Mouse (Mus musculus) lung, embryonic 16.5 days (tissue): ENCODE results near the gene Slc5a9. TPM values are rescaled to one million over a fixed set of nuclear protein-coding genes. Genes with fewer than 3 reads are reported as not detected.

Experiments
- ATAC-seq: fragments of 200-750 bp; cut with Nextera tagmentation; 2 replicates; pipeline ENCODE4 v1.8.0; 2017; ENCODE audit warnings: low read depth, mild to moderate bottlenecking, moderate library complexity
- H3K27ac ChIP-seq: fragments of 300-500 bp; sonication (generic); 2 replicates; pipeline ENCODE4 v1.5.1; 2014; ENCODE audit warnings: mild to moderate bottlenecking, control low read depth, low read length
- H3K27me3 ChIP-seq: fragments of 300-500 bp; sonication (generic); 2 replicates; pipeline ENCODE4 v1.6.1; 2014; ENCODE audit warnings: low read depth, low read length, mixed read lengths; ENCODE audit not compliant: control insufficient read depth, insufficient read depth
- H3K36me3 ChIP-seq: fragments of 300-500 bp; sonication (generic); 2 replicates; pipeline ENCODE4 v1.6.1; 2014; ENCODE audit warnings: low read length; ENCODE audit not compliant: control insufficient read depth, insufficient read depth
- H3K4me1 ChIP-seq: fragments of 300-500 bp; sonication (generic); replicated peaks from 2 replicates; pipeline ENCODE4 v1.6.1; 2014; ENCODE audit warnings: low read length, mixed read lengths; ENCODE audit not compliant: control insufficient read depth, insufficient read depth
- H3K4me2 ChIP-seq: fragments of 300-500 bp; sonication (generic); 2 replicates; pipeline ENCODE4 v1.6.1; 2014; ENCODE audit warnings: low read depth, low read length, control low read depth
- H3K4me3 ChIP-seq: fragments of 300-500 bp; sonication (generic); 2 replicates; pipeline ENCODE4 v1.5.1; 2014; ENCODE audit warnings: mild to moderate bottlenecking, low read length, control low read depth
- H3K9ac ChIP-seq: fragments of 300-500 bp; sonication (generic); 2 replicates; pipeline ENCODE4 v1.6.1; 2014; ENCODE audit warnings: low read length, control low read depth
- H3K9me3 ChIP-seq: fragments of 300-500 bp; sonication (generic); 2 replicates; pipeline ENCODE4 v1.6.1; 2016; ENCODE audit warnings: low read length; ENCODE audit not compliant: control insufficient read depth
- WGBS: fragments of 180-500 bp; shearing (Covaris S2); extraction: QIAGEN DNeasy Blood & Tissue Kit; methylation state at CpG from one replicate; pipeline ENCODE4 v1.1.7; 2014; 5-methylcytosine and 5-hydroxymethylcytosine counted together
- polyA plus RNA-seq: library from polyadenylated mRNA; unstranded; fragments of >200 nt; fragmentation: Nextera tagmentation; extraction: Ambion mirVana; gene quantifications from 2 replicates; pipeline ENCODE4 v1.2.1, GENCODE M21; 2015

Gene Slc5a9
- polyA plus RNA-seq, 1 experiment from 2014 or later: 1.1 TPM

- Histone ChIP-seq H3K36me3 (no peaks in the 10 kb centered on the region), H3K9me3 (no peaks in the 10 kb centered on the region), H3K9ac (no peak overlapping the region), H3K27me3 (no peaks in the 10 kb centered on the region), H3K27ac (no peak overlapping the region), H3K4me1 (no peaks in the 10 kb centered on the region), H3K4me2 (no peak overlapping the region), H3K4me3 (no peak overlapping the region)
- WGBS: 80% methylated on average over 12 of the region's 12 CpGs
- ATAC-seq: no peak
These were observed 19.2 kb downstream of the Slc5a9 start for GRCm38 (mm10) chr4:111883543-111883942.

- no peak overlapping the region for H3K9ac ChIP-seq
- H3K4me1 ChIP-seq: no peaks in the 10 kb centered on the region
- H3K27me3 ChIP-seq: no peaks in the 10 kb centered on the region
- no peak overlapping the region for H3K4me3 ChIP-seq
- no peaks in the 10 kb centered on the region for H3K36me3 ChIP-seq
- no peak for ATAC-seq
- H3K4me2 ChIP-seq: no peak overlapping the region
- no peak overlapping the region for H3K27ac ChIP-seq
- H3K9me3 ChIP-seq: no peaks in the 10 kb centered on the region
- 34% methylated on average over 4 of the region's 4 CpGs for WGBS
These were observed 22.4 kb downstream of the Slc5a9 start for GRCm38 (mm10) chr4:111880112-111880875.

- Histone ChIP-seq H3K27me3 (no peaks in the 10 kb centered on the region), H3K4me1 (no peaks in the 10 kb centered on the region), H3K9me3 (no peaks in the 10 kb centered on the region), H3K4me3 (no peak overlapping the region), H3K36me3 (no peaks in the 10 kb centered on the region), H3K9ac (no peak overlapping the region), H3K4me2 (no peak overlapping the region), H3K27ac (no peak overlapping the region)
- WGBS: 59% methylated on average over 2 of the region's 2 CpGs
- ATAC-seq: no peak
These were observed 34.8 kb downstream of the Slc5a9 start for GRCm38 (mm10) chr4:111867743-111868401.

- H3K27me3 ChIP-seq: no peaks in the 10 kb centered on the region
- ATAC-seq: no peak
These were observed 36.0 kb downstream of the Slc5a9 start for GRCm38 (mm10) chr4:111866701-111867100.

GRCm38 (mm10) chr4:111852626-111853025, 50.1 kb downstream of the Slc5a9 start:
- H3K4me1 ChIP-seq: no peaks in the 10 kb centered on the region
- H3K27ac ChIP-seq: no peak overlapping the region

More at GRCm38 (mm10) chr4:111866701-111867100, 36.0 kb downstream of the Slc5a9 start:
- H3K4me1 ChIP-seq: no peaks in the 10 kb centered on the region
- 81% methylated on average over 5 of the region's 5 CpGs for WGBS
- H3K9ac ChIP-seq: no peak overlapping the region
- H3K4me3 ChIP-seq: no peak overlapping the region
- H3K36me3 ChIP-seq: no peaks in the 10 kb centered on the region
- no peak overlapping the region for H3K27ac ChIP-seq
- no peaks in the 10 kb centered on the region for H3K9me3 ChIP-seq
- H3K4me2 ChIP-seq: no peak overlapping the region

GRCm38 (mm10) chr4:111838882-111839281, 63.8 kb downstream of the Slc5a9 start:
- 90% methylated on average over 6 of the region's 6 CpGs for WGBS
- Histone ChIP-seq H3K9ac (no peak overlapping the region), H3K4me1 (no peaks in the 10 kb centered on the region), H3K4me2 (no peak overlapping the region), H3K27ac (no peak overlapping the region), H3K27me3 (no peaks in the 10 kb centered on the region), H3K9me3 (no peaks in the 10 kb centered on the region), H3K4me3 (no peak overlapping the region), H3K36me3 (no peaks in the 10 kb centered on the region)
- no peak for ATAC-seq

More at GRCm38 (mm10) chr4:111852626-111853025, 50.1 kb downstream of the Slc5a9 start:
- Histone ChIP-seq H3K9ac (no peak overlapping the region), H3K9me3 (no peaks in the 10 kb centered on the region), H3K4me3 (no peak overlapping the region), H3K36me3 (no peaks in the 10 kb centered on the region), H3K27me3 (no peaks in the 10 kb centered on the region), H3K4me2 (no peak overlapping the region)
- no peak for ATAC-seq

Other genes starting within 250 kb of the Slc5a9 start
- gene Spata6, start 182.9 kb downstream of the Slc5a9 start, polyA plus RNA-seq: 36.3 and 38.0 TPM in 2 replicates
- gene Skint8, start 16.5 kb upstream of the Slc5a9 start, polyA plus RNA-seq: 0.14 TPM in 1 of 2 replicates, not detected in the other
- gene Skint7, start 70.0 kb upstream of the Slc5a9 start, polyA plus RNA-seq: 0.20 TPM in 1 of 2 replicates, not detected in the other
- gene Skint1, start 103.4 kb upstream of the Slc5a9 start, polyA plus RNA-seq: 0.55 TPM in 1 of 2 replicates, not detected in the other
- 0.08 TPM in 1 of 2 replicates, not detected in the other for gene Skint4, start 169.1 kb upstream of the Slc5a9 start, polyA plus RNA-seq